Mouse (Mus musculus): ENCODE data around the gene Trpm3. TPM values are rescaled to one million over a fixed set of nuclear protein-coding genes. Genes with fewer than 3 reads are reported as not detected.
"Not testable (repeated sequence)": the region's sequence is repeated elsewhere in the genome, so short reads cannot be mapped to it uniquely, and the experiment has no call there.

The Trpm3 gene
- total and polyA plus RNA-seq, 2 experiments from 2014 or later, result 19.1 to 64.7 TPM

DNA sequence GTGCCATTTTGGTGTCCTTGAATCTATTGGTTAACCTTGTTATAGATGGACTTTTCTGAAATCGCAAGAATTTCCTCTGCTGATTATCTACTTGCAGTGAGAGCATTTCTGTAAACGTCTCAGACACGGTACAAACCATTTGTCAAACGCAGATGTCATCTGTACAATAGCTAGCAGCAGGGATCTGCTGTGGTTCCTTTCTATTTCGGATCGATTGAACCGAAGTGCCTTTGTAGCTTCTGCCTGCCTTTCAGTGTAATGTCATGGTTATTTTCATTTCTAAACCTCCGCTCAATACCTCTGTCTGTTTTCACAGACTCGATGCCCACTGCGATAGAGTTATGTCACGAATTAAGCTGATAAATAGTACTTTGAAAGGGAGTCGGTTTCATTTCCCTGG lies 708.9 kb downstream of the Trpm3 start:
- DNase-seq (ENCODE audit: low spot score) (no peak), ATAC-seq (ENCODE audit: low FRiP score) (no peak)
- Histone ChIP-seq H3K27me3 (ENCODE audit: insufficient read depth, low read length) (no peaks in the 10 kb centered on the region), H3K4me2 (ENCODE audit: low read depth, low read length, poor library complexity, severe bottlenecking) (no peak overlapping the region), H3K36me3 (ENCODE audit: insufficient read depth, low read length) (no peaks in the 10 kb centered on the region), H3K9me3 (ENCODE audit: low read length) (no peaks in the 10 kb centered on the region), H3K9ac (replicated peaks; ENCODE audit: low read length, poor library complexity, severe bottlenecking) (no peak overlapping the region), H3K27ac (ENCODE audit: low read depth, low read length) (no peak overlapping the region), H3K4me3 (ENCODE audit: low read depth, low read length) (no peak overlapping the region), H3K4me1 (ENCODE audit: insufficient read depth, low read length) (no peaks in the 10 kb centered on the region)
- 15% methylated on average over 12 of the region's 12 CpGs for WGBS
- no peak for TF ChIP-seq CTCF (IDR thresholded peaks at IDR 0.05)

DNA sequence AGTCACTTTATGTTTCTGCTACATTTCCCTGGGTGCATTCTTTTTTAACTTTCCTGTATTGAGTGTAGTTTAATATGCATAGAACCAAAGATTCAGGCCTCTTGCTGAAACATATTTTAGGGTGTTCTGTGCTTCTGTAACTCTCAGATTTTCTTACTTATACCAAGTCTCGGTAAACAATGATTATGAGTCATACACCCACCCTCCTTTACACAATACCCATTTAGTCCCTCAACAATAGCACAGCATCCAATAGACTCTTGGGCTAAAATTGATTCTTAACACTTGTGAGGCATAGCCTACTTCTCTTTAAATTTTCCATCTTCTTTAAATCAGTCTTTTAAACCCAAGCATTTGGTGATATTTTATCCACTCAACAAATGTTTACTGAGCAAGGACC lies 709.4 kb downstream of the Trpm3 start:
- H3K4me1 ChIP-seq (ENCODE audit: insufficient read depth, low read length), result no peaks in the 10 kb centered on the region
- ATAC-seq (ENCODE audit: low FRiP score), result no peak
- no peak for DNase-seq (ENCODE audit: low spot score)
- H3K4me3 ChIP-seq (ENCODE audit: low read depth, low read length), result no peak overlapping the region
- no peaks in the 10 kb centered on the region for H3K27me3 ChIP-seq (ENCODE audit: insufficient read depth, low read length)
- no peak overlapping the region for H3K27ac ChIP-seq (ENCODE audit: low read depth, low read length)
- H3K9ac ChIP-seq (replicated peaks; ENCODE audit: low read length, poor library complexity, severe bottlenecking), result no peak overlapping the region
- no peak overlapping the region for H3K4me2 ChIP-seq (ENCODE audit: low read depth, low read length, poor library complexity, severe bottlenecking)
- H3K36me3 ChIP-seq (ENCODE audit: insufficient read depth, low read length), result no peaks in the 10 kb centered on the region
- no peak for TF ChIP-seq CTCF (IDR thresholded peaks at IDR 0.05)
- 24% methylated on average over 1 of the region's 1 CpGs for WGBS
- no peaks in the 10 kb centered on the region for H3K9me3 ChIP-seq (ENCODE audit: low read length)

DNA sequence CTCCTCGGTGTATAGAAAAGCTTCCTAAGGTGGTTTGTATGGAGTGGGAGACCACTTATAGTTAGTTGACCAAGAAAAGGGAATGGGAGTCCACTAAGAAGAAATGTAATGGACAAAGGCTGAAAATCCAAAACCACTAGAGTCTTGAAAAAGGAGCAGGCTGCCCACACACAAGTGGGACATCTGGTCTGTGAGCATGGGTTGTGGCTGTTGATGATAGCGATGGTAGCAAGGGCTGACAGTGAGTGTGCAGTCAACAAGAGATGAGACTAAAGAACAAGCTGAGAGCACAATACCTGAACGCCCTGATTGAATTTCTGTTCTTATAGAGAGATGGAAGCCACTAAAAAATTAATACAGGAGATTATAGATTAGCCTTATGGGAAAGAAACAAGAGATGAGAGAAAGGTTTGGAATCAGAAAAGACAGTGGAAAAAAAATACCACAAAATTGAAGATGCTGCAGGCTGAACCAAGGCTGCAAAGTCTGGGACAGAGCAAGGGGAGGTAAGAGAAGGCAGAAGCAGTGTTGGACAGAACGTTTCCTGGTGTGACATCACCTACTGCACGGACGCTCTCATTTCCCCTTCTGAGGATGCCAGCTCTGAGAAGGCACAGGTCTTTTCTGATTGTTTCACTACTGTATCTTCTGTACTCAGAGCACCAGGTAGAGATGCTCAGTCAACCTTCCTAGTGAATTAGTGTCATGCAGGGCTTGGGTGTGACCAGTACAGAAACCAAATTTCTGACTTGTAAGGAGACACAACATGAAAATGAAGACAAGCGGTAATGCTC lies 710.1 kb downstream of the Trpm3 start:
- no peak for ATAC-seq (ENCODE audit: low FRiP score)
- DNase-seq (ENCODE audit: low spot score), result no peak
- Histone ChIP-seq H3K9me3 (ENCODE audit: low read length) (no peaks in the 10 kb centered on the region), H3K27me3 (ENCODE audit: insufficient read depth, low read length) (no peaks in the 10 kb centered on the region), H3K4me3 (ENCODE audit: low read depth, low read length) (no peak overlapping the region), H3K36me3 (ENCODE audit: insufficient read depth, low read length) (no peaks in the 10 kb centered on the region), H3K27ac (ENCODE audit: low read depth, low read length) (no peak overlapping the region), H3K9ac (replicated peaks; ENCODE audit: low read length, poor library complexity, severe bottlenecking) (no peak overlapping the region), H3K4me1 (ENCODE audit: insufficient read depth, low read length) (no peaks in the 10 kb centered on the region), H3K4me2 (ENCODE audit: low read depth, low read length, poor library complexity, severe bottlenecking) (no peak overlapping the region)
- WGBS, result 86% methylated on average over 7 of the region's 7 CpGs
- no peak for TF ChIP-seq CTCF (IDR thresholded peaks at IDR 0.05)

DNA sequence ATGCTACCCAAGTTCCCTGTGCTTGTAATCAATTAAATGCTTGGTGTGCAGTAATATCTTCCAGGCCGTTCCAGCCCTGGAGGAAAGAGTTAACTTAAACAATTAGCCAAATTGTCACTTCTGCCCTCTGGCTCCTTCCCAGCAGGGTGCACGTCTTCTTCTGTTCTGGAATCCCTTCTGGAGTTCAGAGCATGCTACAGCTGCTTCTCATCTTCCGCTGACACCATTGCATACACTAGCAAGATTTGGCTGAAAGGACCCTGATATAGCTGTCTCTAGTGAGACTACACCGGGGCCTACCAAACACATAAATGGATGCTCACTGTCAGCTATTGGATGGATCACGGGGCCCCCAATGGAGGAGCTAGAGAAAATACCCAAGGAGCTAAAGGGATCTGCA lies 712.6 kb downstream of the Trpm3 start:
- WGBS, result 42% methylated on average over 5 of the region's 5 CpGs
- ATAC-seq (ENCODE audit: low FRiP score); H3K9ac ChIP-seq (replicated peaks; ENCODE audit: low read length, poor library complexity, severe bottlenecking); H3K9me3 ChIP-seq (ENCODE audit: low read length); H3K36me3 ChIP-seq (ENCODE audit: insufficient read depth, low read length); H3K4me1 ChIP-seq (ENCODE audit: insufficient read depth, low read length); H3K4me2 ChIP-seq (ENCODE audit: low read depth, low read length, poor library complexity, severe bottlenecking); H3K27me3 ChIP-seq (ENCODE audit: insufficient read depth, low read length); H3K27ac ChIP-seq (ENCODE audit: low read depth, low read length); H3K4me3 ChIP-seq (ENCODE audit: low read depth, low read length); DNase-seq (ENCODE audit: low spot score): not testable (repeated sequence)

DNA sequence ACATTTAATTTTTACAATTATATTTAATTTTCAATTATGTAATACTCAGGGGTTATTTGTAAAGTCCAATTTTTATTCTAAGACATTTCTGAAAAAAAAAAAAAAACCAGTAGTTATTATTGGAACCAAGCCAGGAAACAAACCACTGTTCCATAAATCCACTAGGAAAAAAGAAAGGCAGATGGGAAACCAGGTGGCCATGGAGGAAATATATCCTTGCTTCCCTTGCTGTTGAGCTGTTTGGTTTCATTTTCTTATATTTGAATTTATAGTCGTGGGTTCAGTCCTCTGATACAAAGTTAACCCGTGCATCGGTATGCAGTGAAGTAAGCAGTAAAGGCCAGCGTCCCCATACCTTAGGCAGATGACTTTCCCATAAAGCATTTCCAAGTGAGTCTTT lies 720.8 kb downstream of the Trpm3 start:
- no peak for ATAC-seq (ENCODE audit: low FRiP score)
- WGBS, result 93% methylated on average over 4 of the region's 4 CpGs

DNA sequence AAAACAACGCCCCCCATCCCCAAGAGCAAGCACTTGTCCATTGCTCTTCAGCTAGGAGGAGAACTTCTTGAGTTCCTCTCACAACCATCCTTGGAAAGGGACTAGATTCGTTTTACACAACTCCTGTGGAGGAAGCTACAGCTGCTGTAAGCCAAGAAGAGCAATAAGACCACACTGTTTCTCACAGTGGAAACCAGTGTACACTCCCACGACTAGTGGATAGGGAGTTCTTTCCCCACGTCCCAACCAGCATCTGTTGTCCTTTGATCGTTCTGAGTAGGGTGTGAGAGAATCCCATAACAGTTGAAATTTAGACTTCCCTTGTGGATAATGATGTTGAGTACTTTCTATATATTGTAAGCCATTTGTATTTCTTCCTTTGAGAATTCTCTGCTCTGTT lies 728.6 kb downstream of the Trpm3 start:
- Histone ChIP-seq H3K9ac (replicated peaks; ENCODE audit: low read length, poor library complexity, severe bottlenecking) (no peak overlapping the region), H3K36me3 (ENCODE audit: insufficient read depth, low read length) (no peaks in the 10 kb centered on the region), H3K4me3 (ENCODE audit: low read depth, low read length) (no peak overlapping the region), H3K4me2 (ENCODE audit: low read depth, low read length, poor library complexity, severe bottlenecking) (no peak overlapping the region), H3K27me3 (ENCODE audit: insufficient read depth, low read length) (no peaks in the 10 kb centered on the region), H3K9me3 (ENCODE audit: low read length) (no peaks in the 10 kb centered on the region), H3K27ac (ENCODE audit: low read depth, low read length) (no peak overlapping the region), H3K4me1 (ENCODE audit: insufficient read depth, low read length) (no peaks in the 10 kb centered on the region)
- ATAC-seq (ENCODE audit: low FRiP score) (no peak), DNase-seq (ENCODE audit: low spot score) (no peak)
- WGBS, result 86% methylated on average over 5 of the region's 5 CpGs
- no peak for TF ChIP-seq CTCF (IDR thresholded peaks at IDR 0.05)

More for the DNA sequence above, 720.8 kb downstream of the Trpm3 start:
- H3K4me3 ChIP-seq (ENCODE audit: low read depth, low read length), result no peak overlapping the region
- H3K9me3 ChIP-seq (ENCODE audit: low read length), result no peaks in the 10 kb centered on the region
- H3K27ac ChIP-seq (ENCODE audit: low read depth, low read length), result no peak overlapping the region
- no peak overlapping the region for H3K9ac ChIP-seq (replicated peaks; ENCODE audit: low read length, poor library complexity, severe bottlenecking)
- no peaks in the 10 kb centered on the region for H3K27me3 ChIP-seq (ENCODE audit: insufficient read depth, low read length)
- H3K36me3 ChIP-seq (ENCODE audit: insufficient read depth, low read length), result no peaks in the 10 kb centered on the region
- DNase-seq (ENCODE audit: low spot score), result peak; percentile 31
- H3K4me1 ChIP-seq (ENCODE audit: insufficient read depth, low read length), result no peaks in the 10 kb centered on the region
- TF ChIP-seq CTCF (IDR thresholded peaks at IDR 0.05), result no peak
- no peak overlapping the region for H3K4me2 ChIP-seq (ENCODE audit: low read depth, low read length, poor library complexity, severe bottlenecking)
